Mouse (Mus musculus) cerebral cortex, adult 2 months (tissue): ENCODE results near the gene Sema5a.

Experiments used
- WGBS: fragments of 180-500 bp; shearing (Covaris S2); methylation state at CpG from one replicate; pipeline ENCODE4 v1.1.7; 2018; 5-methylcytosine and 5-hydroxymethylcytosine counted together

Sema5a gene

GRCm38 (mm10) chr15:32244344-32244955 is at the start of gene Sema5a:
Sema5a (plus strand) TSS chr15:32244810.
- 6% methylated on average over 32 of the region's 45 CpGs for WGBS

GRCm38 (mm10) chr15:32198076-32198475 is 46.5 kb upstream of the Sema5a start:
- WGBS = 87% methylated on average over 9 of the region's 9 CpGs

DNA sequence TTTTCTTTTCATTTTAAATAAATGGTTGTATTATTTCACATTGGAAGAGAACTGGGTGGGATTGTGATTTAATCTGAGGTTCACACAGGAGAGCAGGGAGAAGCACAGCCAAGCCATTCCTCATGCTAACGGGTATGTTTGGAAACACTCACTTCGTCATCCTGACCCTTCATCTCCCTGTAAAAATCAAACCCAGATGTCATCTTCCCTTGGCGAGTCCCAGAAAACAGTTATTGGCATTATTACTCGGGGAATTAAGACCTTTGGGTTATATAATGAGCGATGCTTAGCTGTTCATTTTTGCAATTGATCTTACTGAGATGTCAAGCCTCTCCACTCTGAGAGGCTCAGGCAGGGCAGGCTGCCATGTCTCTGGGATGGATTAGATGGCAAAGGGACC is 46.0 kb upstream of the Sema5a start:
- WGBS = 90% methylated on average over 5 of the region's 5 CpGs

GRCm38 (mm10) chr15:32203242-32203641 is 41.4 kb upstream of the Sema5a start:
- WGBS = 60% methylated on average over 5 of the region's 5 CpGs

- WGBS = 46% methylated on average over 10 of the region's 10 CpGs
These were observed 39.7 kb upstream of the Sema5a start for GRCm38 (mm10) chr15:32204908-32205307.

- 92% methylated on average over 10 of the region's 10 CpGs for WGBS
These were observed 29.9 kb upstream of the Sema5a start for GRCm38 (mm10) chr15:32214687-32215086.

- 91% methylated on average over 7 of the region's 7 CpGs for WGBS
These were observed 21.6 kb upstream of the Sema5a start for GRCm38 (mm10) chr15:32223028-32223427.

- WGBS = 92% methylated on average over 3 of the region's 3 CpGs
These were observed 19.2 kb upstream of the Sema5a start for GRCm38 (mm10) chr15:32225394-32225793.

- WGBS = 84% methylated on average over 6 of the region's 6 CpGs
These were observed 18.2 kb upstream of the Sema5a start for GRCm38 (mm10) chr15:32226381-32226780.

- WGBS = 89% methylated on average over 7 of the region's 7 CpGs
These were observed 17.7 kb upstream of the Sema5a start for GRCm38 (mm10) chr15:32226888-32227395.

GRCm38 (mm10) chr15:32230066-32230465 is 14.5 kb upstream of the Sema5a start:
- 75% methylated on average over 2 of the region's 2 CpGs for WGBS

GRCm38 (mm10) chr15:32232189-32232588 is 12.4 kb upstream of the Sema5a start:
- 61% methylated on average over 3 of the region's 3 CpGs for WGBS

- WGBS = 17% methylated on average over 8 of the region's 8 CpGs
These were observed 11.9 kb upstream of the Sema5a start for GRCm38 (mm10) chr15:32232666-32233141.

DNA sequence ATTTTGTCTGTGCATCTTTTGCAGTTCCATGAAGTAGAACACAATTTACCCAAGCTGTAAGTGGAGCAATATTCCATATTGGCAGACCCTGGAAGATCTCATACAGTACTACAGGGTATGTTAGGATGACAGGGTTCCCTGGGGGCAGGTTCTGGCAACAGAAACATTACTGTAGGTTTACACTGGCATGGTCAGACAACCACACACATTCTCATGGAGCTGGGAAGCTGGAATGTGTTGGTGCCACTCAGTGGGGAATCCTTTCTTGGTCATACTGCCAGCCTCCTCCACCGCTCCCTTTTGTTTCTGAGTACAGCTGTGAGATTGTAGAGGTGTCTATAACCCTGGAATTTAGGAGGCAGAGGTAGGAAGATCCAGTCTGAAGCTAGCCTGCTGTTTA is 11.2 kb upstream of the Sema5a start:
- WGBS = 94% methylated on average over 1 of the region's 1 CpGs

GRCm38 (mm10) chr15:32239099-32239498 is 5.5 kb upstream of the Sema5a start:
- 90% methylated on average over 2 of the region's 2 CpGs for WGBS

- WGBS = 43% methylated on average over 3 of the region's 3 CpGs
These were observed 4.5 kb upstream of the Sema5a start for GRCm38 (mm10) chr15:32240159-32240558.

DNA sequence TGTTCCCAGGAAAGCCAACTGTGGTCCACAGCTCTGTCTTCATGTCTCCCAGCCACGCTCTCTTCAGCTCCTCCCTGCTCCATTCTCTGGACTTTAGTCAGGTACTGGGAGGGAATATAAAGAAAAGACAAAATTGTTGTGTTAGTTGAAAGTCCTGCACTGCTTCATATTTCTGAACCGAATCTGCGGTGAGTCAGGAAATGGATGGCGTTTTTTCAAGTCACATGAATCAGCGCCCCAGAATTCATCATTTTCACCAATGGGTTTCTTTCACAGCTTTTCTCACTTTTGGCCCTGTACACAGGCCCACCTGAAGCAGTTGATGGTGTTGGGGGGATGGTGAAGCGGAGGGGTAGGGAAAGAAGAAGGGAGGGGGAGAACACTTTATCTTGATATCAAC is 2.9 kb upstream of the Sema5a start:
- WGBS = 75% methylated on average over 6 of the region's 6 CpGs

DNA sequence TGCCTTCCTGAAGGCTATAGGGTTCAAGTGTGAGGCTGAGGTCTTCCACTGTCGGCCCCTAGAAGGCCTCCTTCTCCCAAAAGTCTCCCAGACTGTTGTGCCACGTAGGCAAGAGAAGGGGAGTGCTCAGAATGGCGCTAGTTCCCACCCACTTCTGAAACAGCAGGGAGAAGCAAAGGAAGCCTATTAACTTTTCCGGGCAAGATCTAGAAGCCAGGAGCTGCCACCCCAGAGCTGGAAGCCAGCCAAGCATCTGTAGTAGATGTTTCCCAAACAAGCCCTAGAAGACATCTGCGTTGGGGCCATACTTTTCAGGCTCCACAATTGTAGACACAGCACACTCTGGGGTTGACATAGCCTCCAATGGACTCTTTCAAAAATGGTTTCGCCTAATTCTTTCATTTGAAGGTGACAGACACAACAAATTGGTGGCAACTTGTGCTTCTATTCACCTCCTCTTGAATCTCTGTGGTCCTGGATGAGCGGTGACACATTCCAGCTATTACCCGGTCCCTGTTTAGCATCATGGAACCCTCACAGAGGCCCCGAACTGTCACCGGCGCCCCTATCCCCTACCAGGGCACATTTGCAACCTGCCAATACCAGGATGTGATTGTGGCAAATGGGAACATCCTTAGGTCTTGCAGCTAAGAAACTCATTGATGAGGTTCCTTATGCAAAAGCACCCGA is 1.4 kb upstream of the Sema5a start:
- WGBS = 70% methylated on average over 12 of the region's 12 CpGs

DNA sequence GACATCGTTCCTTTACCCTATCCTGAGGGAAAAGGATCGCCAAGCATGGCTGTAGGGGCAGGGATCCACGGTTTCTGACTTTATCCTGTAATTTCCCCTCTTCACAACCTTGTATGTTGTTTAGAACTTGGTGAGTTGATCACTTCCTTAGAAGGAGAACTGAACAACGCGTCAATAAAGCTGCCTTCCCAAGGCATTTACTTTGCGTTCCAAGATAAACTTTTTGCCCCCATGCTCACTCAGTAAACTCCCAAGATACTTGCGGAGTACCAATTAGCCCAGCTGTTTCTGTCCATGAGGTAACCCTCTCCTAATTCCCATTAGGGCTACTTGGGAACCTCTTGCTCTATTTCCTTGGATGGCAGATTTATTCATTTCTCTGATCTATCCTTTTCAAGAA is 786 bp upstream of the Sema5a start:
- WGBS = 67% methylated on average over 7 of the region's 7 CpGs

DNA sequence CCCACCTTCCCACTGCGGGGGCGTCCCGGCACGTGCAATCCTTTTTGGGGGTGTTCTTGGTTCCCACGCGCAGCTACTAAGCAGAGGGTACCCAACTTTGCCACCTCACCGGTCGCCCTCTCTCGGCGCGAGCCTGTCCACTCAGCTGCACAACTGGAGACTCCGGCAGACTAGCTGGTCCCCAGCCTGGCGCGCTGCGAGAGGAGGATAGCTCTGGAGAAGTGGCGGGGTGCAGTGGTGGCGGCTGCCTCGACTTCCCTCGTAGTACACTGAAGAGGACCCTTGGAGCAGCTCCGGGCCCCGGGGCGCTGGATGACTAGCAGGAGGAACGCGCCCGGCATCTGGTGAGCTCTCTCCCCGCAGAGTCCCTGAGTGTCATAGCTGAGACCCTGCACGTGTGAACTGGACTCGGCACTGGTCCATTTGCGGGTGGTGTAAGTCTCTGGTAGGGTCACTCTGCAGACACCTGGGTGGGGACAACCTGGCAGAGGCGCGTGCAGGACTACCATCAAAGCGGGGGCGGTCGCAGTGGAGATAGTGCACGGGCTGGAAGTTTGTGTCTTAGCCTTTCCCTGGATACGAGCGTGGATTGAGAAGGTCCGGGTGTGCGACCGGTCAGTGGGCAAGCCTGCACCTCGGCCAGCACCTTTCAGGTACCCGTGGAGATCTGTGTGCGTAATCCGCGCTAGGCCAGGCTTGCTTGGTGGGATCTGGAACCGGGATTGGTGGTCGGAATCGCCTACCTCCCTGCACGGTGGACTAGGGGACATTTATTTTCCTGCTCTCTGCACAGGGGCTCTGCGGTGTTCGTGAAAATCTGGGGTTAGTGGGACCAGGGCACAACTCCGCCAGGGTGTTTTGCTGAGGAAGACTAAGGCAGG is 586 bp downstream of the Sema5a start:
- WGBS = under 1% methylated on average over 52 of the region's 52 CpGs

DNA sequence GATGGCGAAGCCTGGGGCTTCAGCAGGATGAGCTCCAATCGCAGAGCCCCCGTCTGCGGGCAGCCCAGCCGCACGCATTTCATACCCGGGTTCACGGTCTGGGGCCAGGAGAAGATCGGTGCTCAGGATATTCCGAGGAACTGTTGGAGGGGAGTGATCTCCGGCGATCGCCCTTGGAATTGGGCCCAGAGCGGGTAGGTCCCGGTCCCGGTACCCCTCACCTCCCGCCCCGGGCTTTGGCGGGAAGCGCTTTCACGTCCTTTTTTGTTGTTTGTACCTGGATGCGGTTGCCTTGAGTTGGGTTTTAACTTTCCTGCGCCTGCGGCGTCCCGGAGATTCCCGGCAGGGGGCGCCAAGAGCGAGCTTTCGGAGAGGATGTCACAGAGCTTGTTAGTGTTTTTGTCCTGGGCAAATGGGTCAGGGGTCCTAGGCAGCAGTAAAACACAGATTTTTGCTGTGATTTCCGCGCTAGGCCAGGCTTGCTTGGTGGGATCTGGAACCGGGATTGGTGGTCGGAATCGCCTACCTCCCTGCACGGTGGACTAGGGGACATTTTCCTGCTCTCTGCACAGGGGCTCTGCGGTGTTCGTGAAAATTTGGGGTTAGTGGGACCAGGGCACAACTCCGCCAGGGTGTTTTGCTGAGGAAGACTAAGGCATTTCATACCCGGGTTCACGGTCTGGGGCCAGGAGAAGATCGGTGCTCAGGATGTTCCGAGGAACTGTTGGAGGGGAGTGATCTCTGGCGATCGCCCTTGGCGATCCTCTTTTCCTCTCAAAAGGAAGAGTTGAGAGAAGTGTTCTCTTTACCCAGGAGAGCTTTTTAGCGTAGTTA is 1.4 kb downstream of the Sema5a start:
- WGBS = under 1% methylated on average over 47 of the region's 47 CpGs
